Mouse (Mus musculus) CH12.LX (cell line): ENCODE data around the gene Tmem19. TPM values are rescaled to one million over a fixed set of nuclear protein-coding genes. Genes with fewer than 3 reads are reported as not detected.

Experiments used
- DNase-seq: peaks from one replicate; pipeline ENCODE4 v3.0.0-alpha.2; 2013; ENCODE audit errors: extremely low read depth
- H3K27ac ChIP-seq: 2 replicates; pipeline ENCODE4 v1.5.1; 2012; ENCODE audit warnings: low read depth, mild to moderate bottlenecking, control low read depth, moderate library complexity; ENCODE audit not compliant: insufficient read depth
- H3K27me3 ChIP-seq: replicated peaks from 2 replicates; pipeline ENCODE3; 2012; ENCODE audit warnings: inconsistent platforms
- H3K36me3 ChIP-seq, 2 experiments: replicated peaks in 1 of 2; 2 replicates each; pipeline versions ENCODE3 to v1.6.1; 2012; ENCODE audit warnings: inconsistent platforms in 1 of 2, low read length in 1 of 2, mild to moderate bottlenecking in 1 of 2, mixed read lengths in 1 of 2, moderate library complexity in 1 of 2; ENCODE audit not compliant: control insufficient read depth in 1 of 2, insufficient read depth in 1 of 2
- H3K4me1 ChIP-seq, 2 experiments: 2 replicates each; pipeline ENCODE4 v1.6.1; 2012; ENCODE audit warnings: inconsistent platforms in 1 of 2, moderate library complexity in 1 of 2; ENCODE audit not compliant: insufficient read depth in 2 of 2, control insufficient read depth in 1 of 2
- H3K4me2 ChIP-seq: 2 replicates; pipeline ENCODE4 v1.6.1; 2012; ENCODE audit warnings: low read depth, mild to moderate bottlenecking, control low read depth; ENCODE audit not compliant: poor library complexity, insufficient read depth, severe bottlenecking
- H3K4me3 ChIP-seq, 3 experiments: fragments of 150-350 bp in 1 of 3; sonication (generic) in 1 of 3; replicated peaks in 1 of 3; 2 replicates each; pipeline versions ENCODE3 to v1.5.1; 2011 to 2012; ENCODE audit warnings: low read depth in 2 of 3, low read length in 2 of 3, mild to moderate bottlenecking in 2 of 3, moderate library complexity in 2 of 3, control low read depth in 1 of 3, improper control_type of control experiment in 1 of 3, inconsistent platforms in 1 of 3, mixed read lengths in 1 of 3; ENCODE audit not compliant: poor library complexity in 1 of 3
- H3K79me2 ChIP-seq: replicated peaks from 2 replicates; pipeline ENCODE4 v1.6.1; 2012; ENCODE audit warnings: mild to moderate bottlenecking, moderate library complexity; ENCODE audit not compliant: control insufficient read depth, poor library complexity, insufficient read depth, severe bottlenecking; ENCODE audit errors: extremely low read depth
- H3K9ac ChIP-seq: 2 replicates; pipeline ENCODE4 v1.6.1; 2012; ENCODE audit warnings: low read depth, mild to moderate bottlenecking, control low read depth, moderate library complexity; ENCODE audit not compliant: insufficient read depth
- H3K9me3 ChIP-seq: replicated peaks from 2 replicates; pipeline ENCODE3; 2012; ENCODE audit warnings: low read length, inconsistent platforms, mixed read lengths
- BHLHE40 ChIP-seq: IDR thresholded peaks from 2 replicates; pipeline ENCODE4 v1.6.1; 2011; ENCODE audit warnings: mild to moderate bottlenecking, low read depth, low read length, improper control_type of control experiment
- CHD1 ChIP-seq: IDR thresholded peaks from 2 replicates; pipeline ENCODE4 v1.6.1; 2012; ENCODE audit warnings: low read depth, low read length, improper control_type of control experiment, inconsistent platforms
- CHD2 ChIP-seq: IDR thresholded peaks from 2 replicates; pipeline ENCODE4 v1.6.1; 2011; ENCODE audit warnings: low read length, improper control_type of control experiment
- CTCF ChIP-seq, 2 experiments: IDR thresholded peaks in 1 of 2; conservative IDR thresholded peaks in 1 of 2; 2 replicates each; pipeline ENCODE4 v1.5.1; 2011 to 2012; ENCODE audit warnings: low read depth in 2 of 2, low read length in 2 of 2, improper control_type of control experiment in 1 of 2, inconsistent platforms in 1 of 2, mild to moderate bottlenecking in 1 of 2, moderate library complexity in 1 of 2
- E2F4 ChIP-seq: IDR thresholded peaks from 2 replicates; pipeline ENCODE4 v1.6.1; 2011; ENCODE audit warnings: low read depth, low read length, improper control_type of control experiment; ENCODE audit not compliant: insufficient replicate concordance
- GABPA ChIP-seq: IDR thresholded peaks from 2 replicates; pipeline ENCODE4 v1.6.1; 2012; ENCODE audit warnings: low read depth, low read length, improper control_type of control experiment, inconsistent platforms; ENCODE audit not compliant: insufficient replicate concordance
- HCFC1 ChIP-seq: IDR thresholded peaks from 2 replicates; pipeline ENCODE4 v1.6.1; 2012; ENCODE audit warnings: low read depth, mild to moderate bottlenecking, inconsistent platforms, low read length, improper control_type of control experiment
- IRF4 ChIP-seq: IDR thresholded peaks from 2 replicates; pipeline ENCODE4 v1.6.1; 2014; ENCODE audit warnings: low read depth, mild to moderate bottlenecking, inconsistent platforms, low read length, improper control_type of control experiment
- JUN ChIP-seq: IDR thresholded peaks from 2 replicates; pipeline ENCODE4 v1.6.1; 2011; ENCODE audit warnings: low read depth, mild to moderate bottlenecking, low read length, improper control_type of control experiment, moderate library complexity; ENCODE audit not compliant: insufficient read depth
- JUND ChIP-seq: conservative IDR thresholded peaks from 2 replicates; pipeline ENCODE4 v1.6.1; 2011; ENCODE audit warnings: low read depth, low read length, improper control_type of control experiment
- KAT2A ChIP-seq: IDR thresholded peaks from 2 replicates; pipeline ENCODE4 v1.6.1; 2012; ENCODE audit warnings: low read length, improper control_type of control experiment, inconsistent platforms; ENCODE audit not compliant: insufficient replicate concordance
- MAFK ChIP-seq: IDR thresholded peaks from 2 replicates; pipeline ENCODE4 v1.6.1; 2011; ENCODE audit warnings: low read length, improper control_type of control experiment; ENCODE audit not compliant: insufficient replicate concordance
- MAX ChIP-seq: IDR thresholded peaks from 2 replicates; pipeline ENCODE4 v1.6.1; 2011; ENCODE audit warnings: low read length, improper control_type of control experiment
- MAZ ChIP-seq: IDR thresholded peaks from 2 replicates; pipeline ENCODE4 v1.6.1; 2012; ENCODE audit warnings: low read depth, mild to moderate bottlenecking, inconsistent platforms, low read length, improper control_type of control experiment, moderate library complexity
- MEF2A ChIP-seq: IDR thresholded peaks from 2 replicates; pipeline ENCODE4 v1.6.1; 2014; ENCODE audit warnings: low read depth, mild to moderate bottlenecking, inconsistent platforms, low read length, improper control_type of control experiment, borderline replicate concordance
- MXI1 ChIP-seq: IDR thresholded peaks from 2 replicates; pipeline ENCODE4 v1.6.1; 2011; ENCODE audit warnings: mild to moderate bottlenecking, low read depth, low read length, improper control_type of control experiment
- MYC ChIP-seq: IDR thresholded peaks from 2 replicates; pipeline ENCODE4 v1.6.1; 2011; ENCODE audit warnings: low read depth, mild to moderate bottlenecking, improper control_type of control experiment, low read length
- NELFE ChIP-seq: IDR thresholded peaks from 2 replicates; pipeline ENCODE4 v1.6.1; 2011; ENCODE audit warnings: low read depth, low read length, improper control_type of control experiment
- NRF1 ChIP-seq: IDR thresholded peaks from 2 replicates; pipeline ENCODE4 v1.6.1; 2014; ENCODE audit warnings: low read depth, mild to moderate bottlenecking, inconsistent platforms, low read length, improper control_type of control experiment, moderate library complexity
- PAX5 ChIP-seq: IDR thresholded peaks from 2 replicates; pipeline ENCODE4 v1.6.1; 2012; ENCODE audit warnings: low read length, inconsistent platforms, mixed read lengths
- POLR2A ChIP-seq: IDR thresholded peaks from 2 replicates; pipeline ENCODE4 v1.6.1; 2011; ENCODE audit warnings: low read depth, mild to moderate bottlenecking, improper control_type of control experiment, low read length
- POLR2AphosphoS2 ChIP-seq: IDR thresholded peaks from 2 replicates; pipeline ENCODE4 v1.6.1; 2011; ENCODE audit warnings: low read depth, low read length, improper control_type of control experiment
- RAD21 ChIP-seq: IDR thresholded peaks from 2 replicates; pipeline ENCODE4 v1.6.1; 2011; ENCODE audit warnings: low read depth, mild to moderate bottlenecking, low read length, improper control_type of control experiment, moderate library complexity
- RCOR1 ChIP-seq: conservative IDR thresholded peaks from 2 replicates; pipeline ENCODE4 v1.6.1; 2012; ENCODE audit warnings: low read depth, mild to moderate bottlenecking, inconsistent platforms, low read length, improper control_type of control experiment
- SIN3A ChIP-seq: IDR thresholded peaks from 2 replicates; pipeline ENCODE4 v1.6.1; 2012; ENCODE audit warnings: low read length, improper control_type of control experiment, inconsistent platforms
- SMC3 ChIP-seq: IDR thresholded peaks from 2 replicates; pipeline ENCODE4 v1.6.1; 2011; ENCODE audit warnings: low read depth, low read length, improper control_type of control experiment
- TBP ChIP-seq: conservative IDR thresholded peaks from 2 replicates; pipeline ENCODE4 v1.6.1; 2011; ENCODE audit warnings: low read depth, low read length, improper control_type of control experiment
- TCF12 ChIP-seq: IDR thresholded peaks from 2 replicates; pipeline ENCODE4 v1.6.1; 2014; ENCODE audit warnings: low read depth, mild to moderate bottlenecking, inconsistent platforms, low read length, improper control_type of control experiment
- UBTF ChIP-seq: IDR thresholded peaks from 2 replicates; pipeline ENCODE4 v1.6.1; 2012; ENCODE audit warnings: low read depth, mild to moderate bottlenecking, inconsistent platforms, low read length, improper control_type of control experiment, moderate library complexity
- USF1 ChIP-seq: IDR thresholded peaks from 2 replicates; pipeline ENCODE4 v1.6.1; 2014; ENCODE audit warnings: low read depth, mild to moderate bottlenecking, inconsistent platforms, low read length, improper control_type of control experiment
- USF2 ChIP-seq: conservative IDR thresholded peaks from 2 replicates; pipeline ENCODE4 v1.6.1; 2011; ENCODE audit warnings: low read depth, low read length, improper control_type of control experiment
- ZC3H11A ChIP-seq: IDR thresholded peaks from 2 replicates; pipeline ENCODE4 v1.6.1; 2012; ENCODE audit warnings: low read depth, mild to moderate bottlenecking, inconsistent platforms, low read length, improper control_type of control experiment
- ZKSCAN1 ChIP-seq: IDR thresholded peaks from 2 replicates; pipeline ENCODE4 v1.6.1; 2012; ENCODE audit warnings: low read depth, inconsistent platforms, low read length, improper control_type of control experiment, borderline replicate concordance
- ZMIZ1 ChIP-seq: IDR thresholded peaks from 2 replicates; pipeline ENCODE4 v1.6.1; 2012; ENCODE audit warnings: low read depth, mild to moderate bottlenecking, inconsistent platforms, low read length, improper control_type of control experiment
- ZNF384 ChIP-seq: IDR thresholded peaks from 2 replicates; pipeline ENCODE4 v1.6.1; 2012; ENCODE audit warnings: low read depth, low read length, improper control_type of control experiment, inconsistent platforms
- dilution Hi-C: fragments of 300-500 bp; cut with MboI; formaldehyde crosslinking; loops from 2 replicates; pipeline ENCODE4 v1.14.3; 2020; ENCODE audit warnings: low sequenced_read_pairs; ENCODE audit not compliant: extremely low pct_unique_long_range_greater_than_20kb, extremely low pct_ligation_motif_present
- in situ Hi-C: fragments of 300-500 bp; cut with MboI; formaldehyde crosslinking; loops from 3 replicates; pipeline ENCODE4 v1.14.3; 2019; ENCODE audit warnings: low sequenced_read_pairs, low pct_ligation_motif_present, low pct_unique_long_range_greater_than_20kb, mixed read lengths
- polyA plus RNA-seq: library from polyadenylated mRNA; unstranded; fragments of >175 nt; gene quantifications from 2 replicates; pipeline ENCODE4 v1.2.1, GENCODE M21; 2012; ENCODE audit warnings: low read depth; ENCODE audit not compliant: insufficient read length
- total RNA-seq, 2 experiments: library from RNA; depleted of rRNA; stranded (reverse); fragments of 300-350 nt in 1 of 2; fragments of >200 nt in 1 of 2; gene quantifications; 2 replicates each; pipeline ENCODE4 v1.2.3; 2012 to 2014

The Tmem19 gene
- total and polyA plus RNA-seq, 3 experiments = 25.7 to 29.3 (median 26.0) TPM

GRCm38 (mm10) chr10:115332997-115333396 lies 29.3 kb downstream of the Tmem19 start (continued):
- TF ChIP-seq ZKSCAN1 (no peak), CHD2 (no peak), HCFC1 (peak; percentile 32; the same call in 1 of the 2 replicates), MYC (0 out of 2 replicates have a peak, but pooled peaks have one; percentile 18), IRF4 (peak; percentile 70), USF2 (no peak), JUND (no peak), NELFE (peak; percentile 44; the same call in 1 of the 2 replicates), ZMIZ1 (peak; percentile 76; the same call in 1 of the 2 replicates), RCOR1 (peak; percentile 81; the same call in 1 of the 2 replicates), TBP (no peak), USF1 (no peak), GABPA (no peak)

GRCm38 (mm10) chr10:115332420-115332952 lies 29.8 kb downstream of the Tmem19 start:
- peak overlapping the region; percentile 96 for H3K4me2 ChIP-seq
- TF ChIP-seq RCOR1 (no peak), ZNF384 (peak; percentile 87), BHLHE40 (peak; percentile 41), CTCF (conservative IDR thresholded peaks at IDR 0.05 in 1 of 2, IDR thresholded peaks at IDR 0.05 in 1 of 2; ENCODE audit: low read depth in 2 of 2, low read length in 2 of 2) (no peak), MYC (peak; percentile 35; the same call in 1 of the 2 replicates), USF1 (no peak; the same call in 1 of the 2 replicates), UBTF (no peak), ZC3H11A (no peak), CHD2 (peak; percentile 37), MAFK (peak; percentile 47; the same call in 1 of the 2 replicates), NELFE (no peak; the same call in 1 of the 2 replicates), MAZ (no peak), KAT2A (no peak), NRF1 (no peak), USF2 (no peak), JUN (peak; percentile 79), E2F4 (no peak), MXI1 (no peak), ZMIZ1 (no peak), ZKSCAN1 (no peak), IRF4 (no peak), GABPA (no peak), TCF12 (peak; percentile 21; the same call in 1 of the 2 replicates), TBP (peak; percentile 58), RAD21 (no peak), CHD1 (no peak), POLR2A (peak; percentile 56), PAX5 (no peak), SMC3 (no peak), MEF2A (no peak), SIN3A (no peak), HCFC1 (no peak), JUND (peak; percentile 60; the same call in 1 of the 2 replicates), MAX (0 out of 2 replicates have a peak, but pooled peaks have one; percentile 49), POLR2AphosphoS2 (no peak)

More at GRCm38 (mm10) chr10:115332420-115332952, 29.8 kb downstream of the Tmem19 start:
- peak overlapping the region; percentile 87 for H3K9ac ChIP-seq
- H3K4me3 ChIP-seq = peak overlapping the region; percentile 31 to 42 (median 34)
- no peaks in the 10 kb centered on the region for H3K27me3 ChIP-seq
- peaks cover 26 to 67% of the 10 kb centered on the region in 2 experiments for H3K4me1 ChIP-seq
- peak; percentile 72 for DNase-seq
- dilution Hi-C loops = no loop called here
- in situ Hi-C loops = loop anchor here (5.0 kb wide), 1 partner anchor 55 kb away; no protein-coding TSS in a partner anchor
- peaks cover 0 to 4% of the 10 kb centered on the region in 2 experiments for H3K36me3 ChIP-seq
- no peaks in the 10 kb centered on the region for H3K9me3 ChIP-seq
- H3K27ac ChIP-seq = peak overlapping the region; percentile 100
- H3K79me2 ChIP-seq = 0 out of 2 replicates have a peak, but pooled peaks cover 3% of the 10 kb centered on the region
